Mouse (Mus musculus) MEL (cell line): ENCODE measurements around the gene Itgb2.

Experiments used
- CTCF ChIP-seq, 3 experiments: IDR thresholded peaks in 2 of 3; conservative IDR thresholded peaks in 1 of 3; 2 replicates each; pipeline ENCODE4 v1.5.1; 2011 to 2012; ENCODE audit warnings: low read length in 3 of 3, low read depth in 2 of 3, mild to moderate bottlenecking in 2 of 3, improper control_type of control experiment in 1 of 3, inconsistent platforms in 1 of 3, mixed read lengths in 1 of 3, moderate library complexity in 1 of 3; ENCODE audit not compliant: control insufficient read depth in 1 of 3, insufficient read depth in 1 of 3, poor library complexity in 1 of 3, severe bottlenecking in 1 of 3
- ELF1 ChIP-seq: IDR thresholded peaks from 2 replicates; pipeline ENCODE4 v1.6.1; 2014; ENCODE audit warnings: low read depth, mild to moderate bottlenecking, inconsistent platforms, low read length, improper control_type of control experiment, moderate library complexity
- EP300 ChIP-seq, 2 experiments: IDR thresholded peaks; 2 replicates each; pipeline ENCODE4 v1.6.1; 2011; ENCODE audit warnings: improper control_type of control experiment in 2 of 2, low read length in 2 of 2, low read depth in 1 of 2, mild to moderate bottlenecking in 1 of 2
- GATA1 ChIP-seq: IDR thresholded peaks from 2 replicates; pipeline ENCODE4 v1.6.1; 2011; ENCODE audit warnings: low read depth, low read length, improper control_type of control experiment
- JUND ChIP-seq: IDR thresholded peaks from 2 replicates; pipeline ENCODE4 v1.6.1; 2011; ENCODE audit warnings: low read depth, mild to moderate bottlenecking, improper control_type of control experiment, low read length
- KAT2A ChIP-seq: conservative IDR thresholded peaks from 2 replicates; pipeline ENCODE4 v1.6.1; 2012; ENCODE audit warnings: low read depth, low read length, improper control_type of control experiment, inconsistent platforms
- MAX ChIP-seq: IDR thresholded peaks from 2 replicates; pipeline ENCODE4 v1.6.1; 2011; ENCODE audit warnings: low read length, improper control_type of control experiment
- MAZ ChIP-seq: IDR thresholded peaks from 2 replicates; pipeline ENCODE4 v1.6.1; 2012; ENCODE audit warnings: low read depth, mild to moderate bottlenecking, inconsistent platforms, low read length, improper control_type of control experiment
- MYB ChIP-seq: IDR thresholded peaks from 2 replicates; pipeline ENCODE4 v1.6.1; 2011; ENCODE audit warnings: mild to moderate bottlenecking, low read depth, low read length, improper control_type of control experiment
- POLR2A ChIP-seq, 2 experiments: IDR thresholded peaks; 2 replicates each; pipeline ENCODE4 v1.6.1; 2011 to 2012; ENCODE audit warnings: low read length in 2 of 2, mild to moderate bottlenecking in 2 of 2, control low read depth in 1 of 2, improper control_type of control experiment in 1 of 2, low read depth in 1 of 2, moderate library complexity in 1 of 2; ENCODE audit not compliant: control insufficient read depth in 1 of 2, insufficient read depth in 1 of 2, poor library complexity in 1 of 2
- RAD21 ChIP-seq: IDR thresholded peaks from 2 replicates; pipeline ENCODE4 v1.6.1; 2011; ENCODE audit warnings: mild to moderate bottlenecking, low read depth, low read length, improper control_type of control experiment
- SMC3 ChIP-seq: IDR thresholded peaks from 2 replicates; pipeline ENCODE4 v1.6.1; 2011; ENCODE audit warnings: low read depth, low read length, improper control_type of control experiment
- USF1 ChIP-seq: IDR thresholded peaks from 2 replicates; pipeline ENCODE4 v1.6.1; 2014; ENCODE audit warnings: low read depth, mild to moderate bottlenecking, inconsistent platforms, low read length, improper control_type of control experiment, moderate library complexity
- ZMIZ1 ChIP-seq: IDR thresholded peaks from 2 replicates; pipeline ENCODE4 v1.6.1; 2012; ENCODE audit warnings: low read depth, mild to moderate bottlenecking, inconsistent platforms, low read length, improper control_type of control experiment, moderate library complexity

DNA sequence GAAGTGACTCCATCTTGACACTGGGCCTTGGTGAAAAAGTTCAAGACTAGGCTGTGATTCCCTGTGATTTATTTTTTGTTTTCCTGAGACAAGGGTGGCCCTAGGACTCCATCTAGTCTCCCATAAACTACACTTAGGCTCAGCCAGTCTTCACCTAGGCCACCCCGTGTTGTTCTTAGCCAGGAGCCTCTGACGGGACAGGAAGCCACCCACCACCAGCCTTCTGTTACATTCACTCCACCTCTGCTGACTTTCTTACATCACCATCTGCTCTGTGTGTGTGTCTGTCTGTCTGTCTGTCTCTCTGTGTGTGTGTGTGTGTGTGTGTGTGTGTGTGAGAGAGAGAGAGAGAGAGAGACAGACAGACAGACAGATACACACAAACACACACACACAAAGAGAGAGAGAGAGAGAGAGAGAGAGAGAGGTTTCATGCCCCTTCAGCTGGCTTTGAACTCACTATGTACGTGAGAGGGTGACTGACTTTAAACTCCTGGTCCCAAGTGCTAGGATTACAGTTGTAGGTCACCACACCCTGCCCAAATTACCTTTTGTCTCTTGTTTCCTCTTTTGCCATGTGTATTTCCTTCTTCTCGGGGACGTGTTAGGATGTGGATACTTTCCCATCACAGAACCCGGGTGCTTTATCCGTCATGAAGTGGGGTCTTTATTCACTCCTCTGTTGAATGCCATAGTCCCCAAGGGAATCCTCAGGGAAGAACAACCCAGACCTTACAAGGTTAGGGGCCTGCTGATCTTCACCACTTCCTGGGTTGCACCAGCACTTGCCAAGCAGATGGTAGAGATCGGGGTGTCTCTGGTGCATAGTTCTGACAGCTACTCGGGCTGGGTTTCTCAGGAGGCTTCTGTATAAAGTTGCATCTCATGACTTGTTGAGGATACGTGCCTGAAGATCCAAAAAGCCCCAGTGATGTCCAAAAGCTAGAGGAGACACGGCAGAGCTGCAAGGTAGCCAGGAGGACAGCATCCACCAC, 7.5 kb downstream of the Itgb2 start:
- TF ChIP-seq SMC3 (no peak), ZMIZ1 (no peak), KAT2A (no peak), MYB (no peak), EP300 (IDR thresholded peaks at IDR 0.05; ENCODE audit: low read depth in 1 of 2, low read length in 2 of 2) (no peak), JUND (no peak), MAX (no peak), RAD21 (no peak), GATA1 (no peak), CTCF (IDR thresholded peaks at IDR 0.05 in 2 of 3, conservative IDR thresholded peaks at IDR 0.05 in 1 of 3; ENCODE audit: control insufficient read depth in 1 of 3, insufficient read depth in 1 of 3, low read depth in 2 of 3, low read length in 3 of 3, poor library complexity in 1 of 3, severe bottlenecking in 1 of 3) (no peak), ELF1 (no peak), MAZ (no peak), USF1 (no peak), POLR2A (IDR thresholded peaks at IDR 0.05; ENCODE audit: control insufficient read depth in 1 of 2, insufficient read depth in 1 of 2, low read depth in 1 of 2, low read length in 2 of 2, poor library complexity in 1 of 2) (no peak)
